Mouse (Mus musculus) cerebellum, adult 2 months (tissue): Measurements from ENCODE around the gene Armh3. TPM values are rescaled to one million over a fixed set of nuclear protein-coding genes. Genes with fewer than 3 reads are reported as not detected.
A peak's percentile ranks its signal among the peaks of the same experiment; 100 is the strongest.

ENCODE experiments used
- DNase-seq, 2 experiments: peaks; one replicate each; pipeline ENCODE4 v3.0.0; 2021
- H3K27ac ChIP-seq: fragments of 200-500 bp; 2 replicates; pipeline ENCODE4 v1.5.1; 2012; ENCODE audit warnings: low read length, control low read depth, inconsistent platforms; ENCODE audit not compliant: insufficient read depth
- H3K27me3 ChIP-seq: fragments of 200-500 bp; 2 replicates; pipeline ENCODE4 v1.6.1; 2012; ENCODE audit warnings: inconsistent platforms, mild to moderate bottlenecking, low read length, moderate library complexity; ENCODE audit not compliant: control insufficient read depth, insufficient read depth
- H3K4me1 ChIP-seq: fragments of 200-500 bp; 2 replicates; pipeline ENCODE4 v1.6.1; 2011; ENCODE audit warnings: low read length; ENCODE audit not compliant: control insufficient read depth, insufficient read depth
- H3K4me3 ChIP-seq: fragments of 200-500 bp; replicated peaks from 2 replicates; pipeline ENCODE3; 2011; ENCODE audit warnings: mild to moderate bottlenecking, low read depth, low read length, control low read depth; ENCODE audit not compliant: insufficient read depth
- CTCF ChIP-seq: fragments of 200-500 bp; IDR thresholded peaks from 2 replicates; pipeline ENCODE4 v1.5.1; 2011; ENCODE audit warnings: low read depth, mild to moderate bottlenecking, control low read depth, low read length, moderate library complexity, borderline replicate concordance; ENCODE audit not compliant: insufficient read depth
- POLR2A ChIP-seq: fragments of 200-500 bp; IDR thresholded peaks from 2 replicates; pipeline ENCODE4 v1.6.1; 2011; ENCODE audit warnings: low read length, control low read depth, borderline replicate concordance; ENCODE audit not compliant: insufficient read depth
- WGBS: fragments of 180-500 bp; shearing (Covaris S2); methylation state at CpG from one replicate; pipeline ENCODE4 v1.1.7; 2018; 5-methylcytosine and 5-hydroxymethylcytosine counted together
- polyA plus RNA-seq: library from polyadenylated mRNA; depleted of rRNA; stranded (reverse); fragments of >200 nt; gene quantifications from 2 replicates; pipeline ENCODE4 v1.2.3, GENCODE M21; 2012

Armh3 gene
- polyA plus RNA-seq, 1 experiment, result 18.2 TPM

- 17% methylated on average over 6 of the region's 6 CpGs for WGBS
- no peak for TF ChIP-seq POLR2A
- no peak for TF ChIP-seq CTCF
- Histone ChIP-seq H3K4me3 (peak overlapping the region; percentile 60), H3K27me3 (no peaks in the 10 kb centered on the region), H3K4me1 (peaks cover 34% of the 10 kb centered on the region), H3K27ac (no peak overlapping the region)
- no peak for DNase-seq
These were observed 39.1 kb upstream of the Armh3 start for GRCm38 (mm10) chr19:46037243-46037924.

GRCm38 (mm10) chr19:46036477-46037242 lies 38.4 kb upstream of the Armh3 start:
- 48% methylated on average over 13 of the region's 13 CpGs for WGBS
- Histone ChIP-seq H3K4me1 (peaks cover 32% of the 10 kb centered on the region), H3K27me3 (no peaks in the 10 kb centered on the region), H3K4me3 (peak overlapping the region; percentile 60), H3K27ac (peak overlapping the region; percentile 73; the same call in 1 of the 2 replicates)
- TF ChIP-seq POLR2A (no peak), CTCF (peak; percentile 30; the same call in 1 of the 2 replicates)
- peak; percentile 36 to 40 for DNase-seq

DNA sequence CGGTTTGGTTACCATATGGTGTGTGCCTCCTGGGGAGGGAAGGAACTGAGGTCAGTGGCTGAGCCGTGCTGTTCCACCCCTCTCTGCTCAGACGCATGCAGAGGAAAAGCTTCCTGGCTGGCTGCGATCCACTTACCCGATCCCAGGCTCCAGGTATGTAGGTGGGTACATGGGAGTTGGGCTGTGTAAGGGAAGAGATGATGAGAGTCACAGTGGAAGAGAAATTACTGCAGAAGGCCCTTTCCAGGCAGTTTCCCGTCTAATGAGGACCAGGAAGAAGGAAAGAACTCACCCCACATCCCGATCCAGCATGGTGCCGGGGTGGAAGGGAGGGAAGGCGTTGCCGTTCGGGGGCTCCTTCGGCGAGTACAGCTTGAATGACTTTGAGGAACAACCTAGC lies 37.7 kb upstream of the Armh3 start:
- DNase-seq, result peak; percentile 54 to 67
- WGBS, result 38% methylated on average over 13 of the region's 13 CpGs
- peak overlapping the region; percentile 73 for H3K27ac ChIP-seq
- no peaks in the 10 kb centered on the region for H3K27me3 ChIP-seq
- H3K4me1 ChIP-seq, result peaks cover 28% of the 10 kb centered on the region
- H3K4me3 ChIP-seq, result peak overlapping the region; percentile 4
- TF ChIP-seq POLR2A (no peak), CTCF (no peak)

- no peaks in the 10 kb centered on the region for H3K27me3 ChIP-seq
- no peak for DNase-seq
- H3K4me1 ChIP-seq, result peaks cover 28% of the 10 kb centered on the region
- 91% methylated on average over 11 of the region's 11 CpGs for WGBS
- TF ChIP-seq CTCF, result no peak
- no peak overlapping the region for H3K27ac ChIP-seq
- H3K4me3 ChIP-seq, result no peak overlapping the region
These were observed 35.6 kb upstream of the Armh3 start for GRCm38 (mm10) chr19:46033911-46034310.

DNA sequence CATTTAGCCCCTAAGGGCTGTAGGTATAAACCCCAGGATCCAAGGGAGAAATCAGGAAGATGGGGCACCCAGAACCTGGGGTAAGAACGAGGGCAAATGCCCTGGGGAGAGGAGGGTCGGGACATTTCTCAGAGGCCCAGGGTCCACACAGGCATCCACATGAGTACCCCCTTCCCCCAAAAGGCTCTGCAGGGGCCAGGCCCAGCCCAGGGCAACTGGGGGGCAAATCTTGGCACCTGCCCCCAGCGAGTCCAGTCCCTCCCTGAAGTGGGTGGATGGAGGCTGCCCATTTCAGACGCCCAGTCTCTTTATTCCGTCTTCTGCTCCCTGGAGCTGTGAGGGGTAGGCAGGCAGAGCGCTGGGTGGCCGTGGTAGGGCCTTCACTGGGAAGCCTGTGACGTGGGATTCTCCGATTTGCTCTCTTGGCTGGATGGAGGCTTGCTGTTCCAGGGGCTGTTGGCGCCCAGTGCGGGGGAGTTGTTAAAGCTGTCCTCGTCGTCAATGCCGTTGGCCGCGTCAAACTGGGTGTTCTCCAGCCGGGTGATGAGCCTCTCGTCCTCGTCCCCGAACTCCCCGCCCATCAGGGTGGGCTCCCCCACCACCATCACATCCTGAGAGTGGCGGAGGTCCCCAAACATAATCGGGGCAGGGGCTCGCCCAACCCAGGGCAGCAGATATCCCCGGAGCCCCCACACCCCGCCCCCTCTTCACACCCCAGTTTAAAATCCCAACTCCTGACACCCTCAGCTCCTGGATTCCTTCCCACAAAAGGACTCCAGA lies 34.6 kb upstream of the Armh3 start:
- peaks cover 27% of the 10 kb centered on the region for H3K4me1 ChIP-seq
- H3K27ac ChIP-seq, result no peak overlapping the region
- no peaks in the 10 kb centered on the region for H3K27me3 ChIP-seq
- no peak overlapping the region for H3K4me3 ChIP-seq
- DNase-seq, result no peak
- no peak for TF ChIP-seq POLR2A
- no peak for TF ChIP-seq CTCF
- WGBS, result 53% methylated on average over 26 of the region's 26 CpGs

DNA sequence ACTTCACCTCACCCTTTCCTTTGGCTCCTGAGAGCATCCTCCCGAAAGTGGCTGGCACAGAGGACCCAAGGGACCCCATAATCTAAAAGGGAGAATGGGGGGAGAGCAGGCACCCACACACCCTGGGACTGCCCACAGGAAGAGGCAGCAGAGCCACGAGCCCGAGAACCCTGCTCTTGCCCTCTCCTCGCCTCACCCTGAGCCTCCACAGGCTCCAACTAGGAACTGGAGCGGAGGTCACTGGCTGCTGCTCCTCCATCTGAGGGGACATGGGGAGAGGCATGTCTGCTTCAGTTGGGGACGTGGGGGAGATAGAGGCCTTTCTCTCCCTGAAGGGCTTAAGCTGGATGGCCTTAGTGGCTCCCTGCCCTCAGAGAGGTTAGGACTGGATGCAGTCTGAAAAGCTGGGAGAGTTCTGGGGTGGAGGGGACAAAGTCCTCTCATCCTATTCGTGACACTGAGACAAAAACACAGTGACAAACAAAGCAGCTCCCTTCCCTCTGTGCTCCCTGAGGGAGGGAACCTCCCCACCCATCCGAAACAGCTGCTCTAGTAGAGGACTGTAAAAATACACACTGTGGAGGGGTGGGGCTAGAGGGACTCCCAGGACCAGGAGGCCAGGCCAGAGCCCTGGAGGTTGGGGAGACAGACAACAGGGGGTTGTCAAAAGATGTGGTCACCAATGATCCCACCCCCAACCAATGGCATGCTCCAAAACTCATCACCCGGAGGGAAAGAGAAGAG lies 33.6 kb upstream of the Armh3 start:
- no peak overlapping the region for H3K27ac ChIP-seq
- 56% methylated on average over 9 of the region's 9 CpGs for WGBS
- H3K27me3 ChIP-seq, result no peaks in the 10 kb centered on the region
- H3K4me1 ChIP-seq, result peaks cover 19% of the 10 kb centered on the region
- TF ChIP-seq POLR2A (no peak), CTCF (no peak)
- H3K4me3 ChIP-seq, result no peak overlapping the region
- DNase-seq, result no peak
